Mouse (Mus musculus): ENCODE measurements around the gene Arhgap21. TPM values are rescaled to one million over a fixed set of nuclear protein-coding genes. Genes with fewer than 3 reads are reported as not detected.
A peak's percentile ranks its signal among the peaks of the same experiment; 100 is the strongest.

Gene Arhgap21
- total RNA-seq, 2 experiments from 2014 or later, result 26.8 to 33.7 TPM

- intact Hi-C loops (cut with DNase I; ENCODE audit: low total_unique reads), result no loop called here
- no peak for DNase-seq
Measured at GRCm38 (mm10) chr2:20910446-20910845, 58.2 kb downstream of the Arhgap21 start.

DNA sequence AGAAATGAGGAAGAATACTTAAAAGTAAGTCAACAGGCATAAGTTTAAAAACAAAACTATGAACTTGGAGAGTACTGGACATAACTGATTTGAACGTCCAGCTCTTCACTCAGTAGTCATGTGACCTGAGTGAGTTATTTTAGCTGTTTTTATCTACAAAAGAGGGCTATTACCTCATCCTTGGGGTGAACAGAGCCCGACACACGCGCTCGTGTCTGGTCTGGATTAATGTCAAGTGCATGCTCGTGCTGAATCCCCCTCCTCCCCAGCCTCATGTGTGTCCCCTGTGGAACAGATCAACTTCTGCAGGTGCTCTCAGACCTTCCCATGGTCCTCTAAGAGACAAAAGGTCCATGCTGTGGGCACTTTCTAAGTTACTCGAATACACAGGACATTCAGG lies 59.3 kb downstream of the Arhgap21 start:
- no peak for DNase-seq
- intact Hi-C loops (cut with DNase I; ENCODE audit: low total_unique reads), result loop anchor here (10.0 kb wide), 1 partner anchor 55 kb away; the partner anchor contains the start of gene Arhgap21

DNA sequence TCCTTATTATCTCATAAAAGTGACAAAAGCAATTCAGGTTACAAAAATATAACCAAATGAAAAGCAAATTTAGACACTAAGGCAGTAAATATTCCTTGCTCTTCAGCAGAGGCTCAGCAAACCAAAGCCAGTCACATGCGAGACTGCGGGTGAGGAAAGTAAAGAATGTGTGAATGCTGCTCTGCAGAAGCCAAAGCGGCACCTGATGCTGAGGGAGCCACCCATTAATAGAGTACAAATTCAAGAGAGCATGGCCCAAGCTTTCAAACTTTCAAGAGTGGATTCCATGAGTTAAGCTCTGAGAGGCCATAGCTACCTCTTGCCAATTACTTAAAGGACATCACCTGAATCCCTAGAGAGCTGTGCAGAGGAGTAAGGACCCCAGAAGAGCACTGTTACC lies 61.4 kb downstream of the Arhgap21 start:
- intact Hi-C loops (cut with DNase I; ENCODE audit: low total_unique reads), result loop anchor here (10.0 kb wide), 1 partner anchor 58 kb away; the partner anchor contains the start of gene Arhgap21

DNA sequence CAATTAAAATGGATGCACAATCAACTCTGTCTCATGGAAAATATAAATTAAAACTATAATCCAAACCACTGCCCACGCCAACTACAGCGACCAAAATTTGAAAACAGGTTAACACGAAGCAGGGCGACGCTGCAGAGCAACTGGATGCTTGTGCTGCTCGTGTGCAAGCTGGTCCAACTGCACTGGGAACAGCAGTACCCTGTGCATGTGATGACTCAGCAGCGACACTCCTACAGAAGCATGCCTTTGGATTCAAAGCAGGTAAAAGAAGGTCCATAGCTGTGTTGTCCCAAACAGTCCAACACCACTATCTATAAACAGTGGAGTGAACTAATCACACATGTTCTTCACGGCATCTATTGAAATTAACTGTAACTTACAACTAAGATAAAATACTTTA lies 63.3 kb downstream of the Arhgap21 start:
- DNase-seq, result no peak
- intact Hi-C loops (cut with DNase I; ENCODE audit: low total_unique reads), result loop anchor here (10.0 kb wide), 1 partner anchor 59 kb away; the partner anchor contains the start of gene Arhgap21

More for the DNA sequence above, 61.4 kb downstream of the Arhgap21 start:
- no peak for DNase-seq

DNA sequence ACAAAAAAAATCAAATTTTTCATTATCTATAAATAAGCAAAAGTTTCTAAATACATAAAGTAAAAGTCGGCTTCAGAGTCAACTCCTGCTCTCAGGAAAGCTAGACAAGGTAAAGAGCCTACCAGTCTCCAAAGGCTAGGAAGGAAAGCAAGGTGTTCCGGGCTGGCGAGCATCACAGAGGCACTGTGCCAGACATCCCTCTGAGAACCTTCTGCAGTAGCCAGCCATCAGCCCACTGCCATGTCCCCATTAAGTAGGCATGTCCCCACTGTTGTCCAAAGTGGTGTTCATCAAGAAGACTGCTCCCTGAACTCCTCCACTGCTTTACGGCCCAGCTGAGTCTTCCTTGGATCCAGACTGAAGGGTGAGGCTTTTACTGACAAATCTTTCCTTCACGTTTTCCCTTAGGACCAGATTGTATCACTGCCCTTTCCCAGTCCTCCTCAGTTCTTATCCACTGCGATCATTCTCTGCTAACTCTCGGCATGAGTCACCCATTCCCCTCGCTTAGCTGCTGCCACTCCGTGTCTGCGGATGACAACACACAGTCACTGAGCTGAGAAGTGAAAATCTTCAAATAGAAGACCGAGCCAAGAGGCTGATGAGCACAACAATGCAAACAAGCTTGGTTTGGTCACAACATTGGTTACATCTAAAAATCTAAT lies 65.6 kb downstream of the Arhgap21 start:
- intact Hi-C loops (cut with DNase I; ENCODE audit: low total_unique reads), result loop anchor here (10.0 kb wide), 1 partner anchor 62 kb away; the partner anchor contains the start of gene Arhgap21
- DNase-seq, result peak; percentile 8

- intact Hi-C loops (cut with DNase I; ENCODE audit: low total_unique reads), result loop anchor here (10.0 kb wide), 1 partner anchor 63 kb away; the partner anchor contains the start of gene Arhgap21
- no peak for DNase-seq
Measured at GRCm38 (mm10) chr2:20901916-20902315, 66.8 kb downstream of the Arhgap21 start.

DNA sequence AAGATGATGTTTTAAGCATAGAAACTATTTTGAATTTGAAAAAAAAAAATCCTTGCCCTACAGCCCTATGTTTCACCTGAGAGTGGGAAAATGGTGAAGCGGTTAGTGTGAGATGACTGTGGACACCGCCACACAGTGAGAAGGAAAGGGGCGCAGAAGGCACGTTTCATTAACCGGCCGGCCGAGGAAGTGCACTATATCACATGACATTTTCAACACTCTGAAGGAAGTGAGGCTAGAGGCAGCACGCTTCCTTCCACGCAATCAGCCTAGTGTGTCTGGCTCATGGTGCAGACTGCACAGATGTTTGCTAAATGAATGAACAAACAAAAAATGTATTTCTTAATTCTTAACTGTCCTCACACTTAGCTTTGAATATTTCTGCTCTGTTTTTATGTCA lies 69.4 kb downstream of the Arhgap21 start:
- no peak for DNase-seq
- intact Hi-C loops (cut with DNase I; ENCODE audit: low total_unique reads), result loop anchor here (2.0 kb wide), 1 partner anchor 288 kb away; no protein-coding TSS in a partner anchor

GRCm38 (mm10) chr2:20898684-20899083 lies 70.0 kb downstream of the Arhgap21 start:
- intact Hi-C loops (cut with DNase I; ENCODE audit: low total_unique reads), result loop anchor here (2.0 kb wide), 1 partner anchor 288 kb away; no protein-coding TSS in a partner anchor
- peak; percentile 68 for DNase-seq

DNA sequence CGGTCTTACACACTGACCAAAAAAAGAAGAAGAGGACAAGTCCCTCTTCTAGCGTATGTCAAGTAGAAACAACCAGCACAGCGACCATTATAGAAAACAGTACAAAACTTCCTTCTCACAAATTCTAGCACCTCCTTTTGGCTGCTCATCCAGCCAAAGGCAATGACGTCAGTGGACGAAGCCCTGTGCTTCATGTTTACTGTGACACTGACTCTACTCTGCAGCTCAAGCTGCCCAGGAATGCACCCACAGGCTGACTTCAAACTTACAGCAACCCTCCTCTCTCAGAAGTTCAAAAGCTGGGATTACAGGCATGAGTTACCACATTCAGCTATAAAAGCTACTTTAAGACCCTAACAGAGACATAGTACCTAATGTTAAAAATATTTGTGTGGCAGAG lies 72.2 kb downstream of the Arhgap21 start:
- DNase-seq, result no peak
- intact Hi-C loops (cut with DNase I; ENCODE audit: low total_unique reads), result no loop called here

DNA sequence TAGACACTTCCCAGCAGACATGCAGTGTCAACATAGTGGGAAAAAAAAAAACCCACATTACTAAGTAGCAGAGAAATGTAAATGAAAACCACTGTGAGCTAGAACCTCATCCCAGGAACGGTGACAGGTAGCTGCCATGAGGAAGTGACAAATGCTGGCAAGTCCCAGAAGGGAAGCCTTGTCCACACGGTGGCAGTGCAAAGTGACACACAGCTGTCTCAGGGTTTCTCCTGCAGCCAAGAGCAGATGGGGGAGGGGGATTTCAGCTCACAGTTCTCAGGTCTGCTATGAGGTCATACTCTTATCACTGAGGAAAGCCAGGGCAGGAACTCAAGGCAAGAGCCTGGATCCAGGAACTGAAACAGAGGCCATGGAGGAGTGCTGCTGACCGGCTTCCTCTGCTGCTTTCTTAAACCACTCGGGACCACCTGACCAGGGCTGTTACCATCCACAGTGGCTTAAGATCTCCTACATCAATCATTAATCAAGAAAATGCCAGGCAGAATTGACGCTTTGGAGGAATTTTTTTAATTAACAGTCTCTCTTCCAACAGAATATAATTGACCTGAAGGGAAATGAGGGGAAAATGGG lies 74.5 kb downstream of the Arhgap21 start:
- peak; percentile 7 for DNase-seq
- intact Hi-C loops (cut with DNase I; ENCODE audit: low total_unique reads), result no loop called here

DNA sequence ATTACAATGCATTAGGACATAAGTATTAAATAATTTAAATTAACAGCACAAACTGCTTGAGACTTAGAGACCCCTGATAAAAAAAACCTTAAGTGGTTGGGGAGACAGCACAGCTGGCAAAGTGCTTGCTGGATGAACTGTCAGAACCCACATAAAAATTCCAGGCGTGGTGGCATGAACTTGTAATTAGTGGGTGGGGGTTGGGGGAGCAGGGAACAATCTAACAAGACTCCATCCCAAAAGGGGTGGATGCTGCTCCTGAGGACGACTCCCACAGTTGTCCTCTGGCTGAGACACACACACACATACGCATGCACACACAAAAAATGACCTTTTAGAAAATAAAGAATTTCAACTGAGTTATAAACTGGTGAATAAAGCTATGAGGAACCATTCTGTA lies 79.9 kb downstream of the Arhgap21 start:
- DNase-seq, result no peak
- intact Hi-C loops (cut with DNase I; ENCODE audit: low total_unique reads), result loop anchor here (2.0 kb wide), 1 partner anchor 40 kb away; no protein-coding TSS in a partner anchor

DNA sequence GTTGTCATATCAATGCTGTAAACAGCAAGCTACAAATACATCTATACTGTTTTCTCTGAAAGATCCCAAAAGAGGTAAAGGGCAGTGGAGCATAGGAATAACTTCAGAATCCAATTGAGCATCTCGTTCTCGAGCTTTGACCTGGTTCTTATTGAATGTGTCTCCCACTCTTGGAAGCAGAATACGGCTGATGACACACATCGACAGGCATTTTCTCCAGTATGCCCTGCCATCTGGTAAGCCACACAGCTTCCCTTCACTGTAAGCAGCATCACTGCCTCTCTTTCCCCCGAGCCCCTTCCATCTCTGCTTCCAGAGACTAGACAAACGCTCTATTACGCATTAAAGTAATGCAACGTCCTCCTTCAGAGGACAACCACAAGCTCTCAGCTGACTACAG lies 85.4 kb downstream of the Arhgap21 start:
- DNase-seq, result no peak
- intact Hi-C loops (cut with DNase I; ENCODE audit: low total_unique reads), result no loop called here

GRCm38 (mm10) chr2:20879877-20880605 lies 88.6 kb downstream of the Arhgap21 start:
- intact Hi-C loops (cut with DNase I; ENCODE audit: low total_unique reads), result no loop called here
- DNase-seq, result no peak

DNA sequence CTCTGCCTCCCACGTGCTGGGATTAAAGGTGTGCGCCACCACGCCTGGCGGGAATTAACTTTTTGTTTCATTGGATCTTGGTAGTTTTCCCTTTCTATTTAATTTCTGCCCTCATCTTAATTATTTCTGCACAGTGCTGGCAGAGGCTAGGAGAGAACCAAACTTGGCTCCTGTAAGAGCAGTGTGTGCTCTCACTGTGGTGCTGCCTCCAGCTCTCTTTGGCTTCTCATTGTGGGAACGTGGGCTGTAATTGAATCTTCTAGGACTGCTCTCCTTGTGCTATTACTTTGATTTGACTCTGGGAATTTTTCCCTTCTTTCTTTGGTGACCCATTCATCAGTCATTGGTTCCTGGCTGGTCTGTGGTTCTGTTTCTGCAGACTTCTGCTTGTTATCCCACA lies 94.1 kb downstream of the Arhgap21 start:
- intact Hi-C loops (cut with DNase I; ENCODE audit: low total_unique reads), result no loop called here
- DNase-seq, result no peak

DNA sequence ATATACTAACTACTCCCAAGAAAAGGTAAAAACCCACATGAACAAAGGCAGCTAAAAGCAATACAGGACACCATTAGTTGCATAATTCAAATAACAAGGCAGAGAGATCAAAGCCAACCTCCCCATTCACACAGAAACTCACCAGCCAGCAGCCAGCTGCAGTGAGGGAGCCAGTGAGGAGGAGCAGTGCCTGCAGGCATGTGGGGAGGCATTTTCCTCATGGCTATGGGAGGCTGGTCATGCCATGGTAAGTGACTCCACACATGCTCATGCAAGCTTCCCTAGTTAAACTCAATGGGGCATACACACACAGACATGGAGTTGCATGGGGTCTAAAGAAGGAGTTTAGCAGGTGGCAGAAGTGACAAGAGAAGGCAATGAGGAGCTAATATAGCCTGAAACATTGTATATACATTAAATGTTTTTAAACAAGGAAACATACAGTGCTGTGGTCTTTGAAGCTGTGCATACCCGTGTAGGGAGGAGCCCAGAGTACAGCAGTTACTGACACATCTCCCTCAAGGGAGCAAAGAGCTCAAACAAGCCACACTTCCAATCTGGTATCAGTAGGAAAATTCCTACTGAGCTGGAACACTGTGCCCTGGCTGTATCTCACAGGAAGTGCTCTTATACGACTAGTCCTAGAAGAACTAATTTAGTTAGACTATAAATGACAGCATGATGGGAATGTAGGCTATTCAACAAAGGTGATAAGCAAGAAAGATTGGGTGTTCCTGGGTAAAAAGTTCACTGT lies 99.3 kb downstream of the Arhgap21 start:
- DNase-seq, result no peak
- intact Hi-C loops (cut with DNase I; ENCODE audit: low total_unique reads), result no loop called here

DNA sequence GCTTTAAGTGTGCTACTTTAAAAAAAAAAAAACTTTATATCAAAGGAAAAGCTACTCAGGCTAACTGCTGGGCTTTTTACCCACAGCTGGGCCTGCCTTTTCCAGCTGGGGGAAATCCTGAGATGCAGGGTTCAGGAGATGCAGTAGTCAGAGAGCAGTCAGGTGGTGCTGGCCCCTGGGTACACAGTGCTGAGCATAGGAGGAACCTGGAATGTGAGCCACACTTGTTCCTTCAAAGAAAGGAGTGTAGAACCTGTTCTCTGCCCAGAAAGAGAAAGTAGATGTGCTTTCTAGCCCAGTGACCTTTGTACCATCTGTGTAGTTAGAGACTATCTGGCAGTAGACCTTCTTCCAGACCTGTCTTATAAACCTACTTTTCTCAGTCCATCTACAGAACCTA lies 100.6 kb downstream of the Arhgap21 start:
- intact Hi-C loops (cut with DNase I; ENCODE audit: low total_unique reads), result no loop called here
- DNase-seq, result no peak

- intact Hi-C loops (cut with DNase I; ENCODE audit: low total_unique reads), result no loop called here
Measured at GRCm38 (mm10) chr2:20865795-20866194, 102.9 kb downstream of the Arhgap21 start.

DNA sequence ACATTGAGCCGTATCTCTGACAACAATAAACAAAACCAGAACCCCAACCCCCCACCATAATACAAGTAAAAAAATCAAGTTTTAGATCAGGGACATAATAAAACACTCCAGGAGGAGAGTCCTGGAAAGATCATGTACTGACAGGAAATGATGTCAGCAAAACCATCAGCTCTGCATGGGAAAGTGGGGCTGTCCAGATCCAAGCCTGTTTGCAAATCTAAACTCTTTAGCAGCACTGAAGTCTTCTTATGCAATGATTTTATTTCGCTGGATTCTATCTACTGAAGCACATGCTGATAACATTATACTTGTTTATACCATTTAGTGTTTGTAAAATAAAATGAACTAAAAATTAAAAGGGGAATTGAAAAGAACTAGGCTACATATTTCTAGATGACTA lies 104.1 kb downstream of the Arhgap21 start:
- intact Hi-C loops (cut with DNase I; ENCODE audit: low total_unique reads), result no loop called here
- no peak for DNase-seq

More at GRCm38 (mm10) chr2:20865795-20866194, 102.9 kb downstream of the Arhgap21 start:
- no peak for DNase-seq

- intact Hi-C loops (cut with DNase I; ENCODE audit: low total_unique reads), result no loop called here
Measured at GRCm38 (mm10) chr2:20860756-20861155, 107.9 kb downstream of the Arhgap21 start.

More at GRCm38 (mm10) chr2:20860756-20861155, 107.9 kb downstream of the Arhgap21 start:
- no peak for DNase-seq
